Mouse (Mus musculus) lung, embryonic 16.5 days (tissue): ENCODE data around the gene S100a8. TPM values are rescaled to one million over a fixed set of nuclear protein-coding genes. Genes with fewer than 3 reads are reported as not detected.

Experiments used
- ATAC-seq: fragments of 200-750 bp; cut with Nextera tagmentation; 2 replicates; pipeline ENCODE4 v1.8.0; 2017; ENCODE audit warnings: low read depth, mild to moderate bottlenecking, moderate library complexity
- H3K27ac ChIP-seq: fragments of 300-500 bp; sonication (generic); 2 replicates; pipeline ENCODE4 v1.5.1; 2014; ENCODE audit warnings: mild to moderate bottlenecking, control low read depth, low read length
- H3K27me3 ChIP-seq: fragments of 300-500 bp; sonication (generic); 2 replicates; pipeline ENCODE4 v1.6.1; 2014; ENCODE audit warnings: low read depth, low read length, mixed read lengths; ENCODE audit not compliant: control insufficient read depth, insufficient read depth
- H3K36me3 ChIP-seq: fragments of 300-500 bp; sonication (generic); 2 replicates; pipeline ENCODE4 v1.6.1; 2014; ENCODE audit warnings: low read length; ENCODE audit not compliant: control insufficient read depth, insufficient read depth
- H3K4me1 ChIP-seq: fragments of 300-500 bp; sonication (generic); replicated peaks from 2 replicates; pipeline ENCODE4 v1.6.1; 2014; ENCODE audit warnings: low read length, mixed read lengths; ENCODE audit not compliant: control insufficient read depth, insufficient read depth
- H3K4me2 ChIP-seq: fragments of 300-500 bp; sonication (generic); 2 replicates; pipeline ENCODE4 v1.6.1; 2014; ENCODE audit warnings: low read depth, low read length, control low read depth
- H3K4me3 ChIP-seq: fragments of 300-500 bp; sonication (generic); 2 replicates; pipeline ENCODE4 v1.5.1; 2014; ENCODE audit warnings: mild to moderate bottlenecking, low read length, control low read depth
- H3K9ac ChIP-seq: fragments of 300-500 bp; sonication (generic); 2 replicates; pipeline ENCODE4 v1.6.1; 2014; ENCODE audit warnings: low read length, control low read depth
- H3K9me3 ChIP-seq: fragments of 300-500 bp; sonication (generic); 2 replicates; pipeline ENCODE4 v1.6.1; 2016; ENCODE audit warnings: low read length; ENCODE audit not compliant: control insufficient read depth
- WGBS: fragments of 180-500 bp; shearing (Covaris S2); extraction: QIAGEN DNeasy Blood & Tissue Kit; methylation state at CpG from one replicate; pipeline ENCODE4 v1.1.7; 2014; 5-methylcytosine and 5-hydroxymethylcytosine counted together
- polyA plus RNA-seq: library from polyadenylated mRNA; unstranded; fragments of >200 nt; fragmentation: Nextera tagmentation; extraction: Ambion mirVana; gene quantifications from 2 replicates; pipeline ENCODE4 v1.2.1, GENCODE M21; 2015

Gene S100a8
- polyA plus RNA-seq, 1 experiment from 2014 or later: 27.3 TPM

DNA sequence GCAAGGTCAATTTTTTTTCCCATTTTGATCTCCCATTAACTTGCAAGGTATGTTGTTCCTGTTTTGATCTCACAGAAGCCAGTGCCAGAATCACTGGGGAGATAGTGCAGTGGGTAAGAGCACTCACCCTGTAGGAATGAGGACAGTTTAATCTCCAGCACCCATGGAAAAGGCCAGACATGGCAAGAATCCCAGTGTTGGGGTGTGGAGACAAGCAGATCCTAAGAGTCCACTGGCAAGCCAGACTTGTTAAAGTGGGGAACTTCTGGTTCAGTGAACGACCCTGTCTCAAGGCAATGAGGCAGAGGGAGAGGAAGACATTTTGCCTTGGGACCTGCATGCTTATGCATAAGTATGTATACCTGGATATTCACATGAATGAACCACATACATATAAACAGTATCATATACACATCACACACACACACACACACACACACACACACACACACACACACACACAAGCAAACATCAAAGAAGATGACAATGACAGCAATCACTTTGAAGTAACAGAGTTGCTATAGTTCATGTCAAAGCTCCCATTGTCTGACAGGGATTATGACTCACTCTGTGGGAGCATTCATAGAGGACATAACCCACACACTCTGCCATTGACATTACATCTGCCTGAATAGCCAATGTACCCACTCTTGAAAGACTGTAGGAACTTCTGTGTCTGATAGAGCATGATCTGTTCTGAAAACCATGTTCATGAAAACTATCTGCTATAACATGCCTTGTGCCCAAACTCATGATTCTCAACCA lies 30.1 kb upstream of the S100a8 start:
- Histone ChIP-seq H3K4me3 (no peak overlapping the region), H3K4me2 (no peak overlapping the region), H3K27ac (no peak overlapping the region), H3K36me3 (no peaks in the 10 kb centered on the region), H3K27me3 (no peaks in the 10 kb centered on the region), H3K9me3 (no peaks in the 10 kb centered on the region), H3K4me1 (no peaks in the 10 kb centered on the region), H3K9ac (no peak overlapping the region)
- WGBS: 50% methylated on average over 1 of the region's 1 CpGs
- ATAC-seq: no peak

DNA sequence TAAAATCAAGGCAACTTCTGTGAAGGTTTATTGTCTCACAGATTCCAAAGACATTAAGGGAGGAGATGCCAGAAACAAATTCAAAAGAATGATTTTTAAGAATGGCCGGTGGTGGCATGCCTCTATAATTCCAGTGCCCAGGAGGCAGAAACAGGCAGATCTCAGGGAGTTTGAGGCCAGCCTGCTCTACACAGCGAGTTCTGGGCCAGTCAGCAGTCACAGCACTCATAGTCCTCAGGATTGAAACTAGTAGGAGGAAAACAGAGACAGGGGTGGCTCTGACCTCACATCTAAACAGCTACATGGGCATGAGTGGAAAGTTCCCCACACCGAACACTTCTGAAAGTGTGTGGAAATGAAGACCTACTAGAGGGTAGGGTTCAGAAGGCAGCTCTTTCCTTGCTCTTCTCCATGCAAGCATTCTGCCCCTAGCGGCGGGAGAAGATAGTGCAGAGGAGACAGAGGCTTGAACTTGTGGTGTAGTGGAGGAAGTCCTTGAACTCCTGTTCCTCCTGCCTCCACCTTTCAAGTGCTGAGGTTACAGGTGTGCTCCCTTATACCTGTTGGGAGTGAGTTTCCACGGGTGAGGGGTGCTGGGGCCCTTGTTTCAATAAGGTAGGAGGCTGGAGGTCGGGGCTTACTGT lies 29.1 kb upstream of the S100a8 start:
- no peak overlapping the region for H3K4me2 ChIP-seq
- H3K27me3 ChIP-seq: no peaks in the 10 kb centered on the region
- no peaks in the 10 kb centered on the region for H3K36me3 ChIP-seq
- H3K4me3 ChIP-seq: no peak overlapping the region
- H3K9me3 ChIP-seq: no peaks in the 10 kb centered on the region
- WGBS: 51% methylated on average over 7 of the region's 7 CpGs
- H3K4me1 ChIP-seq: no peaks in the 10 kb centered on the region
- H3K9ac ChIP-seq: no peak overlapping the region
- no peak for ATAC-seq
- no peak overlapping the region for H3K27ac ChIP-seq

DNA sequence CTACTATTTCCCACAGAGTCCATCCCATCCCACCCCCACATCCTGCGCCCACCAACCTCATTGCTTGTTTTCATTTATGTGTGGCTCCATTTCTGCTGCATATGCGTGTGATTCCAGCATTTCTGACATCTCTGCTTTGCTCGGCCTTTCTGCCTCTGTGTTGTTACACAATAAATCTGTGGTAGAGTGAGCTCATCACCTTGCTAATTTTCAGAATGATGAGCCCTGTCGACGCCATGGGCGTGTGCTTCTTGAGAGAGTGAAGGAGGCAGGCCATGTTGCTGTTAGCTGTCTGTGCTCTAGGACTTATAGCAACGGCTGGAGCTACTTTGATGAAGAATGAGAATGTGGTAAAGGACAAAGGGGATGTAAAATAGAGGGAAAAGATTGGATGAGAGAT lies 27.8 kb upstream of the S100a8 start:
- WGBS: 73% methylated on average over 7 of the region's 7 CpGs
- Histone ChIP-seq H3K27ac (no peak overlapping the region), H3K36me3 (no peaks in the 10 kb centered on the region), H3K27me3 (no peaks in the 10 kb centered on the region), H3K4me3 (no peak overlapping the region), H3K9me3 (no peaks in the 10 kb centered on the region), H3K4me2 (no peak overlapping the region), H3K9ac (no peak overlapping the region), H3K4me1 (no peaks in the 10 kb centered on the region)
- no peak for ATAC-seq

DNA sequence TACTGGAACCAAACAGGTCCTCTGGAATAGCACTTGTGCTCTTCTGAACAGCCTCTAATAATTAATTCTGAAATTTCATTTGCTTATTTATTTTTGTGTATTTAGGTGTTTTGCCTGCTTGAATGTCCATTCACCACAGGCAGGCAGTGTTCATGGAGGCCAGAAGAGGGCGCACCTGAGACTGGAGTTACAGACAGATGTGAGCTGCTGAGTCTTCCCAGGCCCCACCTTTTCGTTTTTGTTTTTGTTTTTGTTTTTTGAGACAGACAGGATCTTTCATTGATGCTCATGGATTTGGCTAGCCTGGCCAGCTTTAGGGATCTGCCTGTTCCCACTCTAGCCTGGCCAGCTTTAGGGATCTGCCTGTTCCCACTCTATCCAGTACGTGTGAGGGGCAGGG lies 24.6 kb upstream of the S100a8 start:
- Histone ChIP-seq H3K4me1 (no peaks in the 10 kb centered on the region), H3K9ac (no peak overlapping the region), H3K36me3 (no peaks in the 10 kb centered on the region), H3K27me3 (no peaks in the 10 kb centered on the region), H3K9me3 (no peaks in the 10 kb centered on the region), H3K4me3 (no peak overlapping the region), H3K27ac (no peak overlapping the region), H3K4me2 (no peak overlapping the region)
- 51% methylated on average over 3 of the region's 3 CpGs for WGBS
- ATAC-seq: no peak

DNA sequence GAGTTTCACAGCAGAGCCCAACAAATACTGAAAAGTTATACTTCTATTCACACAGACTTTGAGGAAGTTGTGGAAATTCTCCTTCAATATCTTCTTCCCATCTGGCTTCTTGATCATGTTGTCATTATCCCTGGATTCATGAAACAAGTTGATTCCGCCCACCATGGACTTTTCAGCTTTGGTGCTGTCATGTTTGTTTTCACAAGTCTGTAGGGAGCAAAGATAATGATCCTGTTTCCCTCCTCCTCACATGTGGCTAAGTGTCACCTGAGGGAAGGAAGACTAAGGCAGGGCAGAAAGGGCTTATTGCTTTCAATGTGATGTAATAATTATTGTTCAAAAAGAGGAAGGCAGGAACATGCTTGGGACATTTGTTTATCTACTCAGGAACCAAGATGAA lies 21.5 kb upstream of the S100a8 start:
- H3K27me3 ChIP-seq: no peaks in the 10 kb centered on the region
- H3K4me1 ChIP-seq: no peaks in the 10 kb centered on the region
- ATAC-seq: no peak
- H3K4me2 ChIP-seq: no peak overlapping the region
- H3K27ac ChIP-seq: no peak overlapping the region
- H3K9ac ChIP-seq: no peak overlapping the region
- 45% methylated on average over 1 of the region's 1 CpGs for WGBS
- no peak overlapping the region for H3K4me3 ChIP-seq
- H3K9me3 ChIP-seq: no peaks in the 10 kb centered on the region
- no peaks in the 10 kb centered on the region for H3K36me3 ChIP-seq

DNA sequence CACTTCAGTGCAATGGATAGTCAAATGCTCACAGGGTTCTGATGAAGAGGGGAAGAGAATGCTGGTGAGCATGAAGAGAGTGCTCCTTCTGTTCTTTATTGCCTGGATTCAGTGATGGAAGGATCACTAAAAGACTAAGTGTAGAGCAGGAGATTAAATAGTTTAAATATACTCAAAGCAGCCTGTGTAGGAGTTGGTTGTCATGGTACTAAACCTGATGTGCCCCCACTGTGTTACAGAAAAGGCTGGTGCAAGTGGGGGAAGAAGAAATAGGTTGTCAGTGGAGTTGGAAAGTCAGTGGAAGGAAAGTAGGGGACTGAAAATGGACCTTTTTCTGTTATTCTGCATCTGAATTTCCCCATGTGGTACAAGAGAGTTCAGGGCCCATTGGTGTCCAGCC lies 19.8 kb upstream of the S100a8 start:
- H3K4me1 ChIP-seq: no peaks in the 10 kb centered on the region
- no peak overlapping the region for H3K4me3 ChIP-seq
- no peak overlapping the region for H3K9ac ChIP-seq
- no peaks in the 10 kb centered on the region for H3K9me3 ChIP-seq
- H3K4me2 ChIP-seq: no peak overlapping the region
- no peak overlapping the region for H3K27ac ChIP-seq
- no peaks in the 10 kb centered on the region for H3K27me3 ChIP-seq
- ATAC-seq: no peak
- no peaks in the 10 kb centered on the region for H3K36me3 ChIP-seq

DNA sequence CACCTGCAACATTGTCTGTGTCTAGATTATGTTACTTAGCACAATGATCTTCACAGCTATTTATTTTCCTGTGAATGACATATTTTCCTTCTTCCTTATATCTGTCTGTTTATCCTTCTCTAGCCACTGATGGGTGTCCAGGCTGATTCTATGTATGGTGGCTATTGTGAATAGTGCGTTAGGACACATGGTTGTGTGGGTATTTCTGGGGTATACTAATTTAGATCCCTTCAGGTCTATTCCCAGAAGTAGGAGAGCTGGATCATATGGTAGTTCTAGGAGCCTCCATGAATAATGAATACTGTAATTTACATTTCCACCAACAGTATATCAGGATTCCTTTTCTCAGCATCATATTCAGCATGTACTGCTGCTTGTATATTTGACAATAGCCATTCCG lies 18.9 kb upstream of the S100a8 start:
- no peaks in the 10 kb centered on the region; the same call in 1 of the 2 replicates for H3K27me3 ChIP-seq
- ATAC-seq: no peak
- 90% methylated on average over 2 of the region's 2 CpGs for WGBS
- H3K36me3 ChIP-seq: no peaks in the 10 kb centered on the region
- H3K4me1 ChIP-seq: no peaks in the 10 kb centered on the region
- H3K9me3 ChIP-seq: no peaks in the 10 kb centered on the region
- no peak overlapping the region for H3K4me3 ChIP-seq
- no peak overlapping the region for H3K9ac ChIP-seq
- no peak overlapping the region for H3K27ac ChIP-seq
- H3K4me2 ChIP-seq: no peak overlapping the region

DNA sequence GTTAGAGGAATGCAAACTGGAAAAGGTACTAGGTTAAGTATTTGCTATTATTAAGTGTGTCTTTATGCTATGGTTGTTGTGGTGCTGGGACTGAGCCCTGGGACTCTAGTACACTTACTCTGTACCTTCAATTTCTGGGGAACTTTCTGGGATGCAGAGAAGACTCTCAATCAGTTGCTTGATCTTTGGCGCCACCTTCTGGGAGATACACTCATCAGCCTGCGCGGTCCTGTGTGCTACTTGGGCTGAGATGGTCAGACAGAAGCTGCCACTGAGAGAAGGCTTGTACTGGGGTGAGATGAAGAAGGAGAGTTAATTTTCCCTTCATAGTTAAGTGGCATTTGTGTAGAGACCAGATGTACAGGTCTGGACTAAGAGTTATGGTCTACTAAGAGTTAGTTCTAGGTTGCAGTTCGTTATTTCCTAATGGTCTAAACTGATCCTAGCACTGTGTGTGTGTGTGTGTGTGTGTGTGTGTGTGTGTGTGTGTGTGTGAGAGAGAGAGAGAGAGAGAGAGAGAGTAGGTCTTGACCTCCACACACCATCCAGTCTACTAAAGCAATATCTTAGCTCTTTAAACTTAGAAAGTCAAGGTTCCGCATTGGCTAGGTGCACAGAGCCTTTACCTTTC lies 15.8 kb upstream of the S100a8 start:
- Histone ChIP-seq H3K27ac (no peak overlapping the region), H3K4me2 (no peak overlapping the region), H3K36me3 (no peaks in the 10 kb centered on the region), H3K27me3 (no peaks in the 10 kb centered on the region; the same call in 1 of the 2 replicates), H3K4me1 (no peaks in the 10 kb centered on the region), H3K4me3 (no peak overlapping the region), H3K9ac (no peak overlapping the region), H3K9me3 (no peaks in the 10 kb centered on the region)
- peak; percentile 78 for ATAC-seq
- 39% methylated on average over 5 of the region's 5 CpGs for WGBS

DNA sequence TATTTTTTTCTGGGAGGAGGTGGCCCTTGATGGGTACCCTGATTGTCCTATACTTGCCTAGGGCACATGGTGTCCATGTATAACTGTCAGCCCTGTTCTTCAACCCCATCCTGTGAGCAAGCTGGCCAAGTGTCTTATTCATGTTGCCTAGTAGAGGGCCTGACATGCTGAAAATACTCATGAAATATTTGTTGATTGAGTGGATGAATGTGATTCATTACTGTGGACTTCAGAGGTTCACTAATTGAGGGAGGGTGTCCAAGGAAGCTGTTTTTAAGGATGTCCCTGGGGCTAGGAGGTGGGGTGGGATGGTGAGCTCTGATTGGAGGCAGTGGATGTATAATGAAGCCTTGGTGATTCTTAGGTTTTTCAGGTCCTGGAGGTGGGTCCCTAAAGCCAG lies 15.1 kb upstream of the S100a8 start, which contains the start of gene S100a7a:
Gene S100a7a, plus strand, starts transcription at position 301 of the 400 bp plus-strand sequence.
- Histone ChIP-seq H3K36me3 (no peaks in the 10 kb centered on the region), H3K9ac (no peak within 1 kb of the TSS), H3K27me3 (no peaks in the 10 kb centered on the region; the same call in 1 of the 2 replicates), H3K27ac (no peak within 1 kb of the TSS), H3K4me1 (no peaks in the 10 kb centered on the region), H3K4me3 (no peak within 1 kb of the TSS), H3K9me3 (no peaks in the 10 kb centered on the region), H3K4me2 (no peak within 1 kb of the TSS)
- ATAC-seq: no peak
